11 mouse cellular contexts compared by ENCODE assay signal in the genomic region with DNA sequence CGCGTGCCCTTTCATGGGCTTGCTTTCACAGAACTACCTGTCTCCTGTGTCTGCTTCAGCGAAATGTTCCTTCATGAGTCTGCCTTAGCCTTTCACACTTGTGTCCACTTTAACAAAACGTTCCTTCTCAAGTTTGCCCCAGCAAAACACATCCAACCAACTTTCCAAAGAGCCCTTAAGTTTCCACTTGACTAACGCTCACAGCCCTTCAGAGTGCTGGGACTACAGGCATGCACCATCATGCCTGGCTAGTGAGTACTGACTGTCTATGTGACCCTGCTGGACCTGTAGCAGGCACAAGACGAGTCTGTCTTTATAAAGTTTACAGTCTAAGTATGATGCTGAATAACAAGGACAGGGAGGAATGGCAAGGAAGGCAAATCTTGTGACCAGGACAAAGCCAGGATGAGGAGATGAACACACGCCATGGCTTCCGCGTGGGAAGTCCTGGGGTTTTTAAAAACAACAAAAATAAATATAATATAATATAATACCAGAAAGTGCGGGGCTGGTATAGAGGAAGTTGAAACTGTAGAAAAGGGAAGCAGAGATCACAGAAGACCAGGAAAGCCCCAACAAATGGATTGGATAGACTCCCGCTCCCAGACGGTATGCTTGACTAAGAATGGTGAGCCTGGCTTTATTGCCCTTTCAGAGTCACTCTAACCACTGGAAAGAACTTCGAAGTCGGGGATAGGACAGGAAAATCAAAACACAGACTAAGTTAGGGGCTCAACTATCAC.
DNase-seq lines count a peak whose midpoint lies in the region; ATAC-seq and TF ChIP-seq lines count a peak whose summit lies in the region.
"Had no signal": no experiment of that assay in that cellular context is flagged by ENCODE, and none has a peak within 500 bp of the region (broad histone marks: within the 10 kb centered on the region; RNA-seq: fewer than 3 reads in every experiment).

No protein-coding gene starts in this region.

- peak; percentile 81 for DNase-seq in heart, adult 11 months
- no peak for DNase-seq in heart, adult 8-10 months (ENCODE audit: low spot score)
- no peak for DNase-seq in liver, postnatal 0 days
- no peak for DNase-seq in liver
- DNase-seq in lung, postnatal 14 days = peak; percentile 37
- DNase-seq in thymus, postnatal 36 days = no peak
- no peak for DNase-seq in urinary bladder, postnatal 14 days (ENCODE audit: low spot score)
- DNase-seq: right cerebral cortex, postnatal 25 days had no signal

- H3K36me3 ChIP-seq in liver, postnatal 0 days (replicated peaks; ENCODE audit: insufficient read depth, low read length) = no peaks in the 10 kb centered on the region
- H3K36me3 ChIP-seq in neural tube, embryonic 14.5 days (ENCODE audit: control insufficient read depth, insufficient read depth, low read length) = no peaks in the 10 kb centered on the region
- H3K36me3 ChIP-seq: limb, embryonic 15.5 days had no signal

- ATAC-seq in liver, postnatal 0 days = no peak
- no peak for ATAC-seq in neural tube, embryonic 14.5 days (ENCODE audit: low read depth)

- no peak for TF ChIP-seq CTCF in liver, postnatal 0 days (IDR thresholded peaks at IDR 0.05; ENCODE audit: low read depth)

- no peaks in the 10 kb centered on the region for H3K27me3 ChIP-seq in liver, postnatal 0 days (ENCODE audit: insufficient read depth, low read length)
- no peaks in the 10 kb centered on the region for H3K27me3 ChIP-seq in neural tube, embryonic 14.5 days (ENCODE audit: control insufficient read depth, insufficient read depth, low read length)
- H3K27me3 ChIP-seq: limb, embryonic 15.5 days had no signal

- no peak overlapping the region for H3K9ac ChIP-seq in liver, postnatal 0 days (replicated peaks)
- H3K9ac ChIP-seq in neural tube, embryonic 14.5 days (replicated peaks; ENCODE audit: low read depth, low read length) = no peak overlapping the region
- H3K9ac ChIP-seq: limb, embryonic 15.5 days had no signal

- 82% methylated on average over 14 of the region's 14 CpGs for WGBS in liver, postnatal 0 days (ENCODE audit: insufficient replicate concordance)
- WGBS in neural tube, embryonic 14.5 days = 80% methylated on average over 14 of the region's 14 CpGs

- no peak overlapping the region; the same call in 1 of the 2 replicates for H3K27ac ChIP-seq in liver, postnatal 0 days (ENCODE audit: low read depth)
- peak overlapping the region; percentile 41; the same call in 1 of the 2 replicates for H3K27ac ChIP-seq in neural tube, embryonic 14.5 days (ENCODE audit: low read depth, low read length)
- H3K27ac ChIP-seq: limb, embryonic 15.5 days; stomach, postnatal 0 days had no signal

- no peaks in the 10 kb centered on the region for H3K9me3 ChIP-seq in liver, postnatal 0 days (ENCODE audit: low read length)
- no peaks in the 10 kb centered on the region for H3K9me3 ChIP-seq in neural tube, embryonic 14.5 days (ENCODE audit: control insufficient read depth, low read length)
- H3K9me3 ChIP-seq: limb, embryonic 15.5 days had no signal

- peaks cover 15% of the 10 kb centered on the region; the same call in 1 of the 2 replicates for H3K4me1 ChIP-seq in liver, postnatal 0 days (ENCODE audit: insufficient read depth)
- H3K4me1 ChIP-seq in neural tube, embryonic 14.5 days (ENCODE audit: control insufficient read depth, insufficient read depth, low read length) = peaks cover 11% of the 10 kb centered on the region; the same call in 1 of the 2 replicates

- H3K4me3 ChIP-seq in liver, postnatal 0 days (ENCODE audit: low read depth, low read length) = no peak overlapping the region
- no peak overlapping the region for H3K4me3 ChIP-seq in neural tube, embryonic 14.5 days (ENCODE audit: low read depth, low read length)
- H3K4me3 ChIP-seq: limb, embryonic 15.5 days had no signal

- 0 out of 2 replicates have a peak overlapping the region, but pooled peaks have one; percentile 27 for H3K4me2 ChIP-seq in liver, postnatal 0 days (ENCODE audit: low read depth, low read length)
- peak overlapping the region; percentile 36; the same call in 1 of the 2 replicates for H3K4me2 ChIP-seq in neural tube, embryonic 14.5 days (ENCODE audit: low read depth, low read length)
- H3K4me2 ChIP-seq: limb, embryonic 15.5 days had no signal

- no peak for TF ChIP-seq EP300 in liver, postnatal 0 days (IDR thresholded peaks at IDR 0.05; ENCODE audit: low read depth)

Comparison
In these comparisons a context has a peak if more than half of its experiments do, and no peak if none do; other contexts are left out.
1. DNase-seq: peak in heart, adult 11 months (single experiment) and lung, postnatal 14 days (single experiment); none in heart, adult 8-10 months (single experiment), liver, postnatal 0 days (single experiment), liver (single experiment), thymus, postnatal 36 days (0 of 2) and urinary bladder, postnatal 14 days (single experiment).